Mouse (Mus musculus): ENCODE measurements around the gene Robo3.

The Robo3 gene

GRCm38 (mm10) chr9:37367301-37368080 lies 65.6 kb downstream of the Robo3 start, which contains the start of gene Hepacam:
Gene Hepacam (plus strand): TSS chr9:37367351.
- DNase-seq, result no peak

- DNase-seq, result no peak
These were observed 67.3 kb downstream of the Robo3 start for GRCm38 (mm10) chr9:37365706-37366105.

All from lung, adult 18-20 months (tissue).